Mouse (Mus musculus) brain, embryonic 14.5 days (tissue): ENCODE results near the gene Agbl2.

Experiments used
- CTCF ChIP-seq: fragments of 200-500 bp; IDR thresholded peaks from 2 replicates; pipeline ENCODE4 v1.5.1; 2012; ENCODE audit warnings: inconsistent platforms, mild to moderate bottlenecking, moderate library complexity, borderline replicate concordance; ENCODE audit not compliant: insufficient read depth, insufficient read length; ENCODE audit errors: extremely low read depth
- POLR2A ChIP-seq: fragments of 200-500 bp; IDR thresholded peaks from 2 replicates; pipeline ENCODE4 v1.6.1; 2012; ENCODE audit warnings: mild to moderate bottlenecking, inconsistent platforms, borderline replicate concordance; ENCODE audit not compliant: poor library complexity, insufficient read depth, insufficient read length, severe bottlenecking; ENCODE audit errors: extremely low read depth

- TF ChIP-seq CTCF, result no peak
- no peak for TF ChIP-seq POLR2A
These were observed 46.2 kb downstream of the Agbl2 start for GRCm38 (mm10) chr2:90828739-90829138.
